Mouse (Mus musculus) ES-E14 (cell line): ENCODE data around the gene Cry1.

ENCODE experiments used
- CHD2 ChIP-seq: IDR thresholded peaks from 2 replicates; pipeline ENCODE4 v1.6.1; 2014; ENCODE audit warnings: mild to moderate bottlenecking, low read depth, low read length, inconsistent platforms
- HCFC1 ChIP-seq: IDR thresholded peaks from 2 replicates; pipeline ENCODE4 v1.6.1; 2012; ENCODE audit warnings: low read length, inconsistent platforms, borderline replicate concordance; ENCODE audit not compliant: insufficient read depth
- MAFK ChIP-seq: IDR thresholded peaks from 2 replicates; pipeline ENCODE4 v1.6.1; 2014; ENCODE audit warnings: mild to moderate bottlenecking, low read depth, low read length, inconsistent platforms; ENCODE audit not compliant: insufficient read depth
- ZNF384 ChIP-seq: IDR thresholded peaks from 2 replicates; pipeline ENCODE4 v1.6.1; 2012; ENCODE audit warnings: low read depth, low read length, inconsistent platforms

DNA sequence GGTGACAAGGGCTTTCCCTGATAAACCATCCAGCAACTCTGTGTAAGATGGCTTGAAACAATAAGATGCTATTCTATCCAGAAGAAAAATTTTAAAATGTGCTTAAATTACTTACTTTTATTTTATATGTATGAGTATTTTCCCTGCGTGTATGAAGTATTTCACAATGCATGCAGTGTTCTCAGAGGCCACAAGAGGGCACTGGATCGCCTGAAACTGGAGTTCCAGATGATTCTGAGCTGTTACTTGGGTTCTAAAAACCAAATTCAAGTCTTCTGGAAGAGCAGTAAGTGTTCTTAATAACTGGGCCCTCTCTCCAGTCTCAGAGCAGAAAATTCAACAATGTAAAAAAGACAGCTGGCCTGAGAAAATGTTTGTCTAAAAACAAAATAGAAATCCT is 30.7 kb downstream of the Cry1 start:
- no peak for TF ChIP-seq ZNF384
- 0 out of 2 replicates have a peak, but pooled peaks have one; percentile 30 for TF ChIP-seq HCFC1
- TF ChIP-seq MAFK = no peak
- TF ChIP-seq CHD2 = no peak
